In the genomic region with DNA sequence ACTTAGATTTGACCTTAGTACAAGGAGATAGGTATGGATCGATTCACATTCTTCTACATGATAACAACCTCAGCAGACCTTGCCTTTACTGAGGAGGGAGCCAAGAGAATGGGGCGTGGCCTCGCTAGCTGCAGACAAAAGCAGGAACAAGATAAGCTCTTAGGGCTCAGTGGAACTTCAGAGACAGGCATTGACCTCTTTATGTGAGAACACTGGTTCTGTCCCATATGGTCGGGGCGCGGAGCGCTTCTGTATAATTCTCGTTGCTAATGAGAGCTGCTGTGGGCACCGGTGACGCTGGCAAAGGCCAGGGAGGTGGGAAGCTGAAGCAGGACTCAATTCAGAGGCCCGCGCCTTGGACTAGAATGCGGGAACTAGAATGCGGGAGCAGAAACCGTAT, we compare ENCODE assay signal across 15 mouse cellular contexts. TPM values are rescaled to one million over a fixed set of nuclear protein-coding genes. Genes with fewer than 3 reads are reported as not detected.
DNase-seq lines count a peak whose midpoint lies in the region; ATAC-seq lines count a peak whose summit lies in the region.
"Had no signal": no experiment of that assay in that cellular context is flagged by ENCODE, and none has a peak within 500 bp of the region (broad histone marks: within the 10 kb centered on the region; RNA-seq: fewer than 3 reads in every experiment).

No protein-coding gene starts in this region.

- H3K9me3 ChIP-seq in heart, embryonic 16.5 days (replicated peaks; ENCODE audit: control insufficient read depth, low read length): no peaks in the 10 kb centered on the region
- no peaks in the 10 kb centered on the region for H3K9me3 ChIP-seq in intestine, embryonic 14.5 days (ENCODE audit: control insufficient read depth, low read length)
- no peaks in the 10 kb centered on the region for H3K9me3 ChIP-seq in forebrain, embryonic 16.5 days (ENCODE audit: control insufficient read depth, low read length)
- H3K9me3 ChIP-seq: lung, embryonic 15.5 days; midbrain, embryonic 15.5 days; neural tube, embryonic 15.5 days had no signal

- peak overlapping the region; percentile 29; the same call in 1 of the 2 replicates for H3K9ac ChIP-seq in heart, embryonic 16.5 days (ENCODE audit: low read length)
- no peak overlapping the region for H3K9ac ChIP-seq in intestine, embryonic 14.5 days (ENCODE audit: low read length)
- no peak overlapping the region for H3K9ac ChIP-seq in forebrain, embryonic 16.5 days (replicated peaks; ENCODE audit: low read depth, low read length)
- H3K9ac ChIP-seq: lung, embryonic 15.5 days; midbrain, embryonic 15.5 days; neural tube, embryonic 15.5 days had no signal

- WGBS in heart, embryonic 16.5 days: 31% methylated on average over 15 of the region's 15 CpGs
- WGBS in intestine, embryonic 14.5 days: 34% methylated on average over 15 of the region's 15 CpGs
- WGBS in forebrain, embryonic 16.5 days: 34% methylated on average over 15 of the region's 15 CpGs

- DNase-seq in heart, postnatal 36 days: no peak
- peak; percentile 82 for DNase-seq in MEL-GATA-1-ER (ENCODE audit: extremely low read depth, low read depth)
- peak; percentile 72 for DNase-seq in intestine, embryonic 14.5 days (ENCODE audit: low spot score)
- DNase-seq in right cerebral cortex, postnatal 10 days (ENCODE audit: low spot score in 2 of 2): no peak
- DNase-seq in thymus, adult 18-20 months: no peak
- DNase-seq: cerebellum, postnatal 14 days; kidney, adult 18-20 months; right cerebral cortex, postnatal 25 days had no signal

- H3K36me3 ChIP-seq in heart, embryonic 16.5 days (ENCODE audit: control insufficient read depth, insufficient read depth): no peaks in the 10 kb centered on the region
- no peaks in the 10 kb centered on the region for H3K36me3 ChIP-seq in intestine, embryonic 14.5 days (ENCODE audit: control insufficient read depth, insufficient read depth, low read length)
- no peaks in the 10 kb centered on the region for H3K36me3 ChIP-seq in forebrain, embryonic 16.5 days (ENCODE audit: control insufficient read depth, insufficient read depth)
- H3K36me3 ChIP-seq: lung, embryonic 15.5 days; midbrain, embryonic 15.5 days; neural tube, embryonic 15.5 days had no signal

- no peak overlapping the region for H3K4me3 ChIP-seq in heart, embryonic 16.5 days (ENCODE audit: low read length)
- no peak overlapping the region for H3K4me3 ChIP-seq in intestine, embryonic 14.5 days (ENCODE audit: low read depth, low read length)
- H3K4me3 ChIP-seq in forebrain, embryonic 16.5 days (replicated peaks; ENCODE audit: low read length): no peak overlapping the region
- H3K4me3 ChIP-seq: lung, embryonic 15.5 days; midbrain, embryonic 15.5 days; neural tube, embryonic 15.5 days had no signal

- H3K27me3 ChIP-seq in heart, embryonic 16.5 days (ENCODE audit: control insufficient read depth, insufficient read depth, low read length): no peaks in the 10 kb centered on the region
- H3K27me3 ChIP-seq in intestine, embryonic 14.5 days (replicated peaks; ENCODE audit: control insufficient read depth, insufficient read depth, low read length): no peaks in the 10 kb centered on the region
- H3K27me3 ChIP-seq in forebrain, embryonic 16.5 days (replicated peaks; ENCODE audit: control insufficient read depth, insufficient read depth, low read length): peaks cover 3% of the 10 kb centered on the region; the same call in 1 of the 2 replicates
- H3K27me3 ChIP-seq: lung, embryonic 15.5 days had no signal

- no peak overlapping the region for H3K27ac ChIP-seq in heart, embryonic 16.5 days (ENCODE audit: low read length)
- peak overlapping the region; percentile 36; the same call in 1 of the 2 replicates for H3K27ac ChIP-seq in intestine, embryonic 14.5 days (ENCODE audit: low read depth)
- H3K27ac ChIP-seq in forebrain, embryonic 16.5 days (ENCODE audit: low read length): no peak overlapping the region
- H3K27ac ChIP-seq: lung, embryonic 15.5 days; midbrain, embryonic 15.5 days; neural tube, embryonic 15.5 days had no signal

- intact Hi-C loops in heart, postnatal 36 days (cut with DNase I): loop anchor here (5.0 to 10.0 kb wide), 2 partner anchors 241 to 384 kb away; no protein-coding TSS in a partner anchor

- peak overlapping the region; percentile 41 for H3K4me2 ChIP-seq in heart, embryonic 16.5 days (ENCODE audit: low read depth, low read length)
- 0 out of 2 replicates have a peak overlapping the region, but pooled peaks have one; percentile 9 for H3K4me2 ChIP-seq in intestine, embryonic 14.5 days (ENCODE audit: low read length)
- no peak overlapping the region for H3K4me2 ChIP-seq in forebrain, embryonic 16.5 days (ENCODE audit: low read length)
- H3K4me2 ChIP-seq: lung, embryonic 15.5 days; midbrain, embryonic 15.5 days; neural tube, embryonic 15.5 days had no signal

- ATAC-seq in heart, embryonic 16.5 days (replicated peaks; ENCODE audit: extremely low read depth, insufficient read depth, low FRiP score): no peak
- ATAC-seq in intestine, embryonic 14.5 days (replicated peaks; ENCODE audit: low FRiP score, low TSS enrichment, low read depth): no peak; the same call in 1 of the 2 replicates
- peak; percentile 77 for ATAC-seq in megakaryocyte progenitor cell, adult 5-6 weeks (replicated peaks; ENCODE audit: poor library complexity)
- ATAC-seq in forebrain, embryonic 16.5 days: no peak
- ATAC-seq: midbrain, embryonic 15.5 days had no signal

- H3K4me1 ChIP-seq in heart, embryonic 16.5 days (ENCODE audit: control insufficient read depth, insufficient read depth, low read length): peaks cover 7% of the 10 kb centered on the region
- peaks cover 5% of the 10 kb centered on the region; the same call in 1 of the 2 replicates for H3K4me1 ChIP-seq in intestine, embryonic 14.5 days (replicated peaks; ENCODE audit: control insufficient read depth, insufficient read depth, low read length)
- H3K4me1 ChIP-seq in forebrain, embryonic 16.5 days (replicated peaks; ENCODE audit: control insufficient read depth, insufficient read depth, low read length): peaks cover 2% of the 10 kb centered on the region; the same call in 1 of the 2 replicates
- H3K4me1 ChIP-seq: midbrain, embryonic 15.5 days had no signal

RNA-seq across cellular contexts. Expression of a gene that starts 44.0 kb away (rescaled TPM):
- polyA plus RNA-seq in heart, embryonic 16.5 days (2015; fragmentation: Nextera tagmentation; extraction: Ambion mirVana): 0.55 and 0.64 TPM in 2 replicates
- total RNA-seq in heart, postnatal 36 days (2021): 1 to 10 TPM; 3.8 to 7.2 TPM
- 0.49 and 0.67 TPM in 2 replicates for polyA plus RNA-seq in intestine, embryonic 14.5 days (2014; fragmentation: Nextera tagmentation; extraction: Ambion mirVana)
- total RNA-seq in megakaryocyte progenitor cell, adult 5-6 weeks (2015): not detected in 2 replicates
- not detected in 2 replicates for total RNA-seq in megakaryocyte progenitor cell, adult 5-6 weeks (2017)
- polyA plus RNA-seq in forebrain, embryonic 16.5 days (2015; fragmentation: Nextera tagmentation; extraction: Ambion mirVana): 63.1 and 94.4 TPM in 2 replicates
- total RNA-seq: granulocyte monocyte progenitor cell, adult 5-6 weeks had no signal

Comparison
In these comparisons a context has a peak if more than half of its experiments do, and no peak if none do; other contexts are left out.
1. DNase-seq: peak in MEL-GATA-1-ER (single experiment) and intestine, embryonic 14.5 days (single experiment); none in heart, postnatal 36 days (0 of 2), right cerebral cortex, postnatal 10 days (0 of 2) and thymus, adult 18-20 months (0 of 2).
2. RNA of a gene that starts 44.0 kb away (polyA plus RNA-seq): 63.1 to 94.4 TPM in forebrain, embryonic 16.5 days; 0.55 to 0.64 TPM in heart, embryonic 16.5 days and 0.49 to 0.67 TPM in intestine, embryonic 14.5 days; every median in the first group is over 10 times any median in the second.